Mouse (Mus musculus) lung, embryonic 14.5 days (tissue): ENCODE results near the gene Gprc6a. TPM values are rescaled to one million over a fixed set of nuclear protein-coding genes. Genes with fewer than 3 reads are reported as not detected.
A peak's percentile ranks its signal among the peaks of the same experiment; 100 is the strongest.

Experiments
- ATAC-seq: fragments of 200-750 bp; cut with Nextera tagmentation; 2 replicates; pipeline ENCODE4 v1.8.0; 2017; ENCODE audit warnings: mild to moderate bottlenecking, moderate TSS enrichment, moderate library complexity; ENCODE audit not compliant: insufficient read depth
- DNase-seq: peaks from one replicate; pipeline ENCODE4 v3.0.0-alpha.2; 2015
- H3K27ac ChIP-seq: fragments of 300-500 bp; sonication (generic); 2 replicates; pipeline ENCODE4 v1.5.1; 2014; ENCODE audit warnings: low read depth, mild to moderate bottlenecking, moderate library complexity
- H3K27me3 ChIP-seq: fragments of 300-500 bp; sonication (generic); 2 replicates; pipeline ENCODE4 v1.6.1; 2014; ENCODE audit warnings: low read length, control low read depth; ENCODE audit not compliant: insufficient read depth
- H3K36me3 ChIP-seq: fragments of 300-500 bp; sonication (generic); 2 replicates; pipeline ENCODE4 v1.6.1; 2014; ENCODE audit warnings: control low read depth; ENCODE audit not compliant: insufficient read depth
- H3K4me1 ChIP-seq: fragments of 300-500 bp; sonication (generic); 2 replicates; pipeline ENCODE4 v1.6.1; 2014; ENCODE audit warnings: antibody characterized with exemption, control low read depth; ENCODE audit not compliant: insufficient read depth
- H3K4me2 ChIP-seq: fragments of 300-500 bp; sonication (generic); 2 replicates; pipeline ENCODE4 v1.6.1; 2014; ENCODE audit warnings: mild to moderate bottlenecking
- H3K4me3 ChIP-seq: fragments of 300-500 bp; sonication (generic); 2 replicates; pipeline ENCODE4 v1.5.1; 2014; ENCODE audit warnings: low read depth, low read length
- H3K9ac ChIP-seq: fragments of 300-500 bp; sonication (generic); 2 replicates; pipeline ENCODE4 v1.6.1; 2014
- H3K9me3 ChIP-seq: fragments of 300-500 bp; sonication (generic); 2 replicates; pipeline ENCODE4 v1.6.1; 2016; ENCODE audit warnings: low read depth, low read length, control low read depth
- CTCF ChIP-seq: IDR thresholded peaks from 2 replicates; pipeline ENCODE4 v1.5.1; 2016; ENCODE audit warnings: antibody characterized with exemption, low read depth
- WGBS: fragments of 180-500 bp; shearing (Covaris S2); extraction: QIAGEN DNeasy Blood & Tissue Kit; methylation state at CpG from one replicate; pipeline ENCODE4 v1.1.7; 2014; 5-methylcytosine and 5-hydroxymethylcytosine counted together
- polyA plus RNA-seq: library from polyadenylated mRNA; unstranded; fragments of >200 nt; fragmentation: Nextera tagmentation; extraction: Ambion mirVana; gene quantifications from 2 replicates; pipeline ENCODE4 v1.2.1, GENCODE M21; 2014

Gprc6a gene
- polyA plus RNA-seq, 1 experiment from 2014 or later = 1.9 TPM

- Histone ChIP-seq H3K4me2 (no peak overlapping the region), H3K36me3 (no peaks in the 10 kb centered on the region), H3K4me1 (0 out of 2 replicates have a peak, but pooled peaks cover 3% of the 10 kb centered on the region), H3K27me3 (no peaks in the 10 kb centered on the region), H3K9ac (no peak overlapping the region), H3K27ac (no peak overlapping the region), H3K9me3 (no peaks in the 10 kb centered on the region), H3K4me3 (no peak overlapping the region)
- ATAC-seq (no peak), DNase-seq (no peak)
- 32% methylated on average over 4 of the region's 4 CpGs for WGBS
- no peak for TF ChIP-seq CTCF
These were observed 21.4 kb downstream of the Gprc6a start for GRCm38 (mm10) chr10:51609741-51610425.

- Histone ChIP-seq H3K4me3 (no peak overlapping the region), H3K36me3 (no peaks in the 10 kb centered on the region), H3K4me2 (no peak overlapping the region), H3K4me1 (no peaks in the 10 kb centered on the region), H3K27ac (no peak overlapping the region), H3K9ac (no peak overlapping the region), H3K9me3 (no peaks in the 10 kb centered on the region), H3K27me3 (no peaks in the 10 kb centered on the region)
- DNase-seq (no peak), ATAC-seq (no peak)
- 70% methylated on average over 9 of the region's 9 CpGs for WGBS
- TF ChIP-seq CTCF = no peak
These were observed 34.2 kb downstream of the Gprc6a start for GRCm38 (mm10) chr10:51596928-51597635.

GRCm38 (mm10) chr10:51595001-51595931 is 36.0 kb downstream of the Gprc6a start:
- peak; percentile 57; the same call in 1 of the 2 replicates for ATAC-seq
- H3K9ac ChIP-seq = no peak overlapping the region
- H3K36me3 ChIP-seq = no peaks in the 10 kb centered on the region
- H3K9me3 ChIP-seq = no peaks in the 10 kb centered on the region
- DNase-seq = peak; percentile 96
- H3K4me2 ChIP-seq = peak overlapping the region; percentile 42
- H3K4me1 ChIP-seq = no peaks in the 10 kb centered on the region
- no peak overlapping the region for H3K27ac ChIP-seq
- TF ChIP-seq CTCF = peak; percentile 58
- no peaks in the 10 kb centered on the region for H3K27me3 ChIP-seq
- no peak overlapping the region for H3K4me3 ChIP-seq
- WGBS = 32% methylated on average over 10 of the region's 10 CpGs

- H3K27me3 ChIP-seq = no peaks in the 10 kb centered on the region
- no peaks in the 10 kb centered on the region for H3K9me3 ChIP-seq
- no peak overlapping the region for H3K27ac ChIP-seq
- no peak overlapping the region for H3K4me2 ChIP-seq
- 75% methylated on average over 2 of the region's 2 CpGs for WGBS
- no peak for TF ChIP-seq CTCF
- no peaks in the 10 kb centered on the region for H3K36me3 ChIP-seq
- ATAC-seq = no peak
- DNase-seq = no peak
- no peak overlapping the region for H3K9ac ChIP-seq
- H3K4me3 ChIP-seq = no peak overlapping the region
- no peaks in the 10 kb centered on the region for H3K4me1 ChIP-seq
These were observed 39.7 kb downstream of the Gprc6a start for GRCm38 (mm10) chr10:51591574-51591973.

GRCm38 (mm10) chr10:51590139-51590574 is 41.1 kb downstream of the Gprc6a start, which contains the start of gene Fam162b:
Gene Fam162b, minus strand, starts transcription at chr10:51590517.
- TF ChIP-seq CTCF = no peak
- H3K4me3 ChIP-seq = peak within 1 kb of the TSS; percentile 34
- H3K27me3 ChIP-seq = no peaks in the 10 kb centered on the region
- ATAC-seq = peak; percentile 90
- peak within 1 kb of the TSS; percentile 24; the same call in 1 of the 2 replicates for H3K27ac ChIP-seq
- H3K36me3 ChIP-seq = no peaks in the 10 kb centered on the region
- H3K9me3 ChIP-seq = no peaks in the 10 kb centered on the region
- H3K9ac ChIP-seq = peak within 1 kb of the TSS; percentile 50
- H3K4me2 ChIP-seq = peak within 1 kb of the TSS; percentile 65
- no peaks in the 10 kb centered on the region for H3K4me1 ChIP-seq
- 2% methylated on average over 19 of the region's 19 CpGs for WGBS
- peak; percentile 62 for DNase-seq

- no peak for TF ChIP-seq CTCF
- ATAC-seq = peak; percentile 73
- H3K27me3 ChIP-seq = no peaks in the 10 kb centered on the region
- H3K27ac ChIP-seq = no peak overlapping the region
- H3K4me3 ChIP-seq = no peak overlapping the region
- H3K9me3 ChIP-seq = no peaks in the 10 kb centered on the region
- H3K4me2 ChIP-seq = no peak overlapping the region
- DNase-seq = peak; percentile 41
- H3K9ac ChIP-seq = no peak overlapping the region
- no peaks in the 10 kb centered on the region for H3K36me3 ChIP-seq
- no peaks in the 10 kb centered on the region for H3K4me1 ChIP-seq
These were observed 46.3 kb downstream of the Gprc6a start for GRCm38 (mm10) chr10:51584919-51585318.
